Mouse (Mus musculus): ENCODE results near the gene Cdk19.

DNA sequence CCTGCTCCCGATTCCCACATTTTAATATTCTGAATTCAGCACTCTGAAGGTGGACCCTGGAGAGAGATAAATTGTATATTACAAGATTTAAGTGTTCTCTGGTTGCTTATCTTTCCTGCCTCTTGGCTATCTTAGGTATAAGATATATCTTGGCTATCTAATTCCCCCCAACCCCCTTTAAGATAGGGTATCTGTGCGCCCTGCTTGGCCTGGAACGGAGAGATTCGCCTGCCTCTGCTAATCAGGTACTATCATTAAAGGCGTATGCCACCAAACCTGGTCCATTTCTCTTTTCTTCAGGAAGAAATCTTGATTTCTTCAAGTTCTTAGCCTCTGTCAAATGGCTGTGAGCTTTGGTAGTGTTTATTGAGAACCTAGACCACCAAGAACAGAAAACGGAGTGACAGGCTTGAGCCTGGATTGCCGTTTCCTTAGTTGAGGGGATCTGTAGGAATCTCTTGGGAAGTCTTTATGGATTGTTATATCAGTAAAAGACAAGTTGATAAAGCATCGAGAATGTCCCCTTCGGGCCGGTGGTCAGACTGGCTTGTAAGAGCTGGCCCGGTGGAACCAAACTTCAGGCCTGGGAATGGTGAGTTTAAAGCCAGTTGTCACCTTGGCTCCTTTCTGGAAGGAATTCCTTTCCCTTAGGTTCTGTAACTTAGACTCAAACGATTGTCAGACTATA is 11.0 kb downstream of the Cdk19 start:
- TF ChIP-seq CTCF (IDR thresholded peaks at IDR 0.05; ENCODE audit: control insufficient read depth, insufficient read depth, low read length) (no peak), POLR2A (IDR thresholded peaks at IDR 0.05; ENCODE audit: borderline replicate concordance, control insufficient read depth, low read depth, low read length) (no peak)

Data from bone marrow, adult 2 months (tissue).